ENCODE assay signal across 9 mouse cellular contexts in the genomic region with DNA sequence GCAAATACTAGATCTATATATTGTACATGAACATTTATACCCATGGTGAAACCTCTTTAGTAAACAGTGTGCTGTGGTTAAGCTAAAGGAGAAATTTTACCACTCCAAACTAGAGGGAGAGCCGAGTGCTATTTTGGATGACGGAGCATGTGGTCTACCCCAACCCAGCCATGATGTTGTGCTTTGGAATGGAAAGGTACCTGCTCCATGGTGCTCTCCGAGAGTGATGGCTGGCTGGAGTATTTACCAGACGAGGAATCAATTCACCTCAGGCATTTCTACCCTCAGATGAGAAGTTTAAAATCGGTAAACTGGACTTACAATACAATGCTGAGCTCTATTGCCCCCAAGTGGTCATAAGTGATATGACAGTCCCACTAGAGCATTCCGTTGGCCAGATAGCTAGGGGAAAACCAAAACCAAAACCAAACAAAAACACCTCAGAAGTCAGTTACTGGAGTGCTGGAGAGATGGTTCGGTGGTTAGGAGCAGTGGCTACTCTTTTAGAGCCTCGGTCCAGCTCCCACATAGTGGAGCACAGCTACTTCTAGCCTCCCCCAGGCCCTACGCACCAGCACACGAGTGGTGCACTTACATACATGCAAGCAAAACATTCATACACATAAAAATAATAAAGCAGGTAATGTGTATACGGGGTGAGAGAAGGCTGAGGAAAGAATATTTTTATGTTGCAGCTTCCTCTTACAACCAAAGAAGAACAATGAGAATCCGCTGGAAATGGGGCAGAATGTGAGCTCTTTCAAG.
DNase-seq lines count a peak whose midpoint lies in the region; ATAC-seq lines count a peak whose summit lies in the region.
"Had no signal": no experiment of that assay in that cellular context is flagged by ENCODE, and none has a peak within 500 bp of the region (broad histone marks: within the 10 kb centered on the region; RNA-seq: fewer than 3 reads in every experiment).

No protein-coding gene starts in this region.

- no peak overlapping the region for H3K4me3 ChIP-seq in kidney, embryonic 14.5 days (ENCODE audit: low read length)
- H3K4me3 ChIP-seq in midbrain, embryonic 13.5 days (replicated peaks) = no peak overlapping the region
- H3K4me3 ChIP-seq: embryonic facial prominence, embryonic 15.5 days had no signal

- no peak overlapping the region for H3K9ac ChIP-seq in kidney, embryonic 14.5 days (ENCODE audit: low read depth, low read length)
- no peak overlapping the region for H3K9ac ChIP-seq in midbrain, embryonic 13.5 days (replicated peaks)
- H3K9ac ChIP-seq: embryonic facial prominence, embryonic 15.5 days had no signal

- no peaks in the 10 kb centered on the region for H3K27me3 ChIP-seq in kidney, embryonic 14.5 days (ENCODE audit: control insufficient read depth, insufficient read depth, low read length)
- H3K27me3 ChIP-seq in midbrain, embryonic 13.5 days = no peaks in the 10 kb centered on the region
- H3K27me3 ChIP-seq: embryonic facial prominence, embryonic 15.5 days had no signal

- no peaks in the 10 kb centered on the region for H3K9me3 ChIP-seq in kidney, embryonic 14.5 days (ENCODE audit: control insufficient read depth, low read length)
- H3K9me3 ChIP-seq in midbrain, embryonic 13.5 days = no peaks in the 10 kb centered on the region
- H3K9me3 ChIP-seq: embryonic facial prominence, embryonic 15.5 days had no signal

- WGBS in kidney, embryonic 14.5 days = 57% methylated on average over 12 of the region's 12 CpGs
- 57% methylated on average over 12 of the region's 12 CpGs for WGBS in midbrain, embryonic 13.5 days

- DNase-seq in kidney, adult 11 months = peak; percentile 17
- DNase-seq in R1 (ENCODE audit: low read depth, low spot score) = peak; percentile 54
- peak; percentile 34 to 66 for DNase-seq in cerebellum, postnatal 25 days
- peak; percentile 34 to 75 for DNase-seq in layer of hippocampus, postnatal 25 days (ENCODE audit: extremely low spot score in 1 of 2, low spot score in 1 of 2)
- peak; percentile 36 to 71 for DNase-seq in spleen, postnatal 4 days (ENCODE audit: low spot score in 2 of 2)

- H3K27ac ChIP-seq in kidney, embryonic 14.5 days (ENCODE audit: low read depth, low read length) = no peak overlapping the region
- no peak overlapping the region for H3K27ac ChIP-seq in midbrain, embryonic 13.5 days
- H3K27ac ChIP-seq: embryonic facial prominence, embryonic 15.5 days had no signal

- no peak for ATAC-seq in kidney, embryonic 14.5 days (ENCODE audit: low FRiP score, low TSS enrichment)
- peak; percentile 92 to 95 for ATAC-seq in hematopoietic stem cell, adult 5-6 weeks (replicated peaks in 1 of 2; ENCODE audit: insufficient read depth in 1 of 2, low FRiP score in 2 of 2, low TSS enrichment in 1 of 2, low read depth in 1 of 2, poor library complexity in 2 of 2, severe bottlenecking in 2 of 2)
- peak; percentile 30; the same call in 1 of the 2 replicates for ATAC-seq in midbrain, embryonic 13.5 days

- H3K4me2 ChIP-seq in kidney, embryonic 14.5 days (replicated peaks; ENCODE audit: low read depth, low read length) = no peak overlapping the region
- H3K4me2 ChIP-seq in midbrain, embryonic 13.5 days (replicated peaks) = no peak overlapping the region
- H3K4me2 ChIP-seq: embryonic facial prominence, embryonic 15.5 days had no signal

- no peaks in the 10 kb centered on the region for H3K36me3 ChIP-seq in kidney, embryonic 14.5 days (ENCODE audit: control insufficient read depth, insufficient read depth, low read length)
- peaks cover 12% of the 10 kb centered on the region for H3K36me3 ChIP-seq in midbrain, embryonic 13.5 days

- no peaks in the 10 kb centered on the region for H3K4me1 ChIP-seq in kidney, embryonic 14.5 days (ENCODE audit: control insufficient read depth, insufficient read depth, low read length)
- 0 out of 2 replicates have a peak, but pooled peaks cover 4% of the 10 kb centered on the region for H3K4me1 ChIP-seq in midbrain, embryonic 13.5 days (replicated peaks)
- H3K4me1 ChIP-seq: embryonic facial prominence, embryonic 15.5 days had no signal
